Mouse (Mus musculus) heart, embryonic 15.5 days (tissue): ENCODE results near the gene Wdfy2. TPM values are rescaled to one million over a fixed set of nuclear protein-coding genes. Genes with fewer than 3 reads are reported as not detected.

Experiments used
- ATAC-seq: fragments of 200-750 bp; cut with Nextera tagmentation; replicated peaks from 2 replicates; pipeline ENCODE4 v1.8.0; 2017; ENCODE audit warnings: low read depth, moderate TSS enrichment; ENCODE audit not compliant: insufficient number of reproducible peaks, insufficient read depth, low FRiP score
- H3K27ac ChIP-seq: fragments of 300-500 bp; sonication (generic); 2 replicates; pipeline ENCODE4 v1.5.1; 2015; ENCODE audit warnings: mild to moderate bottlenecking, inconsistent platforms
- H3K27me3 ChIP-seq: fragments of 300-500 bp; sonication (generic); 2 replicates; pipeline ENCODE4 v1.6.1; 2015; ENCODE audit warnings: inconsistent platforms
- H3K36me3 ChIP-seq: fragments of 300-500 bp; sonication (generic); 2 replicates; pipeline ENCODE4 v1.6.1; 2015; ENCODE audit warnings: mild to moderate bottlenecking, inconsistent platforms
- H3K4me1 ChIP-seq: fragments of 300-500 bp; sonication (generic); replicated peaks from 2 replicates; pipeline ENCODE4 v1.6.1; 2015; ENCODE audit warnings: inconsistent platforms
- H3K4me2 ChIP-seq: fragments of 300-500 bp; sonication (generic); 2 replicates; pipeline ENCODE4 v1.6.1; 2015; ENCODE audit warnings: inconsistent platforms, mild to moderate bottlenecking, moderate library complexity
- H3K4me3 ChIP-seq: fragments of 300-500 bp; sonication (generic); 2 replicates; pipeline ENCODE4 v1.5.1; 2015; ENCODE audit warnings: mild to moderate bottlenecking, inconsistent platforms
- H3K9ac ChIP-seq: fragments of 300-500 bp; sonication (generic); 2 replicates; pipeline ENCODE4 v1.6.1; 2015; ENCODE audit warnings: mild to moderate bottlenecking, inconsistent platforms
- H3K9me3 ChIP-seq: fragments of 300-500 bp; sonication (generic); replicated peaks from 2 replicates; pipeline ENCODE4 v1.6.1; 2016; ENCODE audit warnings: inconsistent platforms
- WGBS: fragments of 180-500 bp; shearing (Covaris S2); methylation state at CpG from one replicate; pipeline ENCODE4 v1.1.7; 2015; ENCODE audit warnings: mixed read lengths; 5-methylcytosine and 5-hydroxymethylcytosine counted together
- microRNA-seq: library from miRNA; unstranded; fragments of <30 nt; microRNA quantifications from one replicate; pipeline ENCODE4, GENCODE M21; 2016
- polyA plus RNA-seq: library from polyadenylated mRNA; unstranded; fragments of >200 nt; fragmentation: Nextera tagmentation; extraction: Ambion mirVana; gene quantifications from 2 replicates; pipeline ENCODE4 v1.2.1, GENCODE M21; 2015

The Wdfy2 gene
- polyA plus RNA-seq, 1 experiment from 2014 or later = 3.0 TPM

GRCm38 (mm10) chr14:62984410-62984809 lies 146.9 kb downstream of the Wdfy2 start, which contains the start of gene Defb48:
Defb48 (minus strand) TSS chr14:62984510.
- Histone ChIP-seq H3K27ac (no peak within 1 kb of the TSS), H3K9ac (no peak within 1 kb of the TSS), H3K27me3 (no peaks in the 10 kb centered on the region), H3K4me2 (no peak within 1 kb of the TSS), H3K36me3 (no peaks in the 10 kb centered on the region), H3K4me1 (no peaks in the 10 kb centered on the region), H3K4me3 (no peak within 1 kb of the TSS), H3K9me3 (no peaks in the 10 kb centered on the region)
- WGBS = 51% methylated on average over 1 of the region's 1 CpGs
- no peak for ATAC-seq

- Histone ChIP-seq H3K36me3 (no peaks in the 10 kb centered on the region), H3K4me1 (0 out of 2 replicates have a peak, but pooled peaks cover 4% of the 10 kb centered on the region), H3K27me3 (no peaks in the 10 kb centered on the region), H3K9me3 (no peaks in the 10 kb centered on the region), H3K4me3 (no peak overlapping the region), H3K4me2 (no peak overlapping the region), H3K9ac (no peak overlapping the region), H3K27ac (no peak overlapping the region)
- no peak for ATAC-seq
- 48% methylated on average over 3 of the region's 3 CpGs for WGBS
Observed at GRCm38 (mm10) chr14:62991271-62991670, 153.8 kb downstream of the Wdfy2 start.

GRCm38 (mm10) chr14:62991849-62992510 lies 154.5 kb downstream of the Wdfy2 start:
- WGBS = 61% methylated on average over 7 of the region's 7 CpGs
- Histone ChIP-seq H3K36me3 (no peaks in the 10 kb centered on the region), H3K9me3 (no peaks in the 10 kb centered on the region), H3K4me2 (no peak overlapping the region), H3K27ac (no peak overlapping the region), H3K4me1 (0 out of 2 replicates have a peak, but pooled peaks cover 4% of the 10 kb centered on the region), H3K4me3 (no peak overlapping the region), H3K9ac (no peak overlapping the region), H3K27me3 (no peaks in the 10 kb centered on the region)
- ATAC-seq = no peak

DNA sequence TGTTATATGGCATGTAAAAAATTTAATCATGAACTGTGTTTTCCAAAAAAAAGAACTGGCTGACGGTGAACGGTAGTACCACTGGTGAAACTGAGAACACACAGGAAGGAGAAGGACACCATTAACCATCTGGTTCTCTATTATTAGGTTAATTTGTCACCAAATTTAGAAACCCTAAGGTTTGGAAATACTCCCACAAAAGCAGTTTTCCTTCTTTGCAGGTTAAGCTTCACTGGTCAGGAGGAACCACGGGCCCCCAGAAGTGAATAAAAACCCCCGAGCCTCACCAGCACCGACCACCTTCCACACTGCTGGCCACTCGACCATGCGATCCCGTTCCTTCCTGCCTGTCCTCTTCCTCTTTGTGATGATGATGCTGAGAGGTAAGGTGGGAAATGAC lies 160.3 kb downstream of the Wdfy2 start, which contains the start of gene Defb47:
Gene Defb47, plus strand, starts transcription at position 301 of the 400 bp plus-strand sequence.
- WGBS = 83% methylated on average over 8 of the region's 8 CpGs
- Histone ChIP-seq H3K4me3 (no peak within 1 kb of the TSS), H3K9ac (no peak within 1 kb of the TSS), H3K9me3 (no peaks in the 10 kb centered on the region), H3K36me3 (no peaks in the 10 kb centered on the region), H3K4me1 (peaks cover 6% of the 10 kb centered on the region; the same call in 1 of the 2 replicates), H3K27ac (no peak within 1 kb of the TSS), H3K4me2 (no peak within 1 kb of the TSS), H3K27me3 (no peaks in the 10 kb centered on the region)
- no peak for ATAC-seq

GRCm38 (mm10) chr14:62998977-62999376 lies 161.5 kb downstream of the Wdfy2 start:
- Histone ChIP-seq H3K4me3 (no peak overlapping the region), H3K36me3 (no peaks in the 10 kb centered on the region), H3K4me2 (no peak overlapping the region), H3K27me3 (no peaks in the 10 kb centered on the region), H3K4me1 (peaks cover 11% of the 10 kb centered on the region; the same call in 1 of the 2 replicates), H3K27ac (no peak overlapping the region), H3K9ac (no peak overlapping the region), H3K9me3 (no peaks in the 10 kb centered on the region)
- ATAC-seq = no peak
- 87% methylated on average over 4 of the region's 4 CpGs for WGBS

DNA sequence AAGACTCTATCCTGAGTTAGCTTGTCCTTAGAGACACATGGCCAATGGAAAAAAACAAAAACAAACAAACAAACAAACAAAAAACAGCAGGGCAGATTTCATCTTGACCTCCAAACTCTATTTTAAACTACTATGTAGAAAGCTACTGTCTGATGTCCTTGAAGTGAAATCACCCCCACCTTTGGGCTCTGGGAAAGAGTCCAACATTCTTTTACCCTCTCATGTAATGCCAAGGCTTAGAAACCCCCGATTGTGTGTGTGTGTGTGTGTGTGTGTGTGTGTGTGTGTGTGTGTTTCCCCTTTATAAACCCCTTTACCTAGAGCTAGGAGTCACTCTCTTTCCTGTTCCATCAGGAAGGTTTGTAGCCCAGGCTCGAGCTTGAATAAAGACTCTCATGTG lies 165.1 kb downstream of the Wdfy2 start:
- Histone ChIP-seq H3K27ac (peak overlapping the region; percentile 78), H3K4me3 (no peak overlapping the region), H3K4me2 (no peak overlapping the region), H3K9me3 (no peaks in the 10 kb centered on the region), H3K27me3 (no peaks in the 10 kb centered on the region), H3K36me3 (no peaks in the 10 kb centered on the region), H3K4me1 (peaks cover 11% of the 10 kb centered on the region; the same call in 1 of the 2 replicates), H3K9ac (no peak overlapping the region)
- peak; percentile 60; the same call in 1 of the 2 replicates for ATAC-seq
- 42% methylated on average over 2 of the region's 2 CpGs for WGBS

Small RNA genes lying within 50 kb of the gene (microRNA-seq; reads per million reads assigned to microRNA genes)
- gene Mir6541 (not detected), gene Mir8098 (1.1 reads per million)

Other genes starting within 250 kb of the Wdfy2 start
- not detected in 2 replicates for gene Serpine3, start 174.0 kb upstream of the Wdfy2 start, polyA plus RNA-seq
- gene Ints6, start 76.5 kb upstream of the Wdfy2 start, polyA plus RNA-seq = 12.6 and 12.8 TPM in 2 replicates
- not detected in 2 replicates for gene Defb48, start 146.8 kb downstream of the Wdfy2 start, polyA plus RNA-seq
- not detected in 2 replicates for gene Defb47, start 160.4 kb downstream of the Wdfy2 start, polyA plus RNA-seq
- not detected in 2 replicates for gene Defb43, start 174.1 kb downstream of the Wdfy2 start, polyA plus RNA-seq
- gene Defb42, start 209.3 kb downstream of the Wdfy2 start, polyA plus RNA-seq = 1.5 and 1.6 TPM in 2 replicates
- gene Defb30, start 212.3 kb downstream of the Wdfy2 start, polyA plus RNA-seq = not detected in 2 replicates